Mouse (Mus musculus) right cerebral cortex, postnatal 10 days (tissue): ENCODE measurements at regions not wholly inside any gene's neighbourhood (a gene's known extent, or its start where the extent isn't known, plus 50 kb on each side); places are given as distances from the start of the nearest gene placed in this dataset.

Source experiments
- DNase-seq, 2 experiments: peaks; one replicate each; pipeline ENCODE4 v3.0.0; 2021; ENCODE audit warnings: low spot score in 2 of 2

GRCm38 (mm10) chr13:43852888-43853287, 68.3 kb downstream of the Cd83 start:
- no peak for DNase-seq

GRCm38 (mm10) chr13:43854973-43855372, 70.4 kb downstream of the Cd83 start:
- DNase-seq = no peak

- no peak for DNase-seq
These were observed 76.4 kb downstream of the Cd83 start for GRCm38 (mm10) chr13:43860932-43861331.

- no peak for DNase-seq
These were observed 76.8 kb downstream of the Cd83 start for GRCm38 (mm10) chr13:43861424-43861823.

GRCm38 (mm10) chr13:43862056-43862455, 77.5 kb downstream of the Cd83 start:
- no peak for DNase-seq

GRCm38 (mm10) chr13:43862586-43862985, 78.0 kb downstream of the Cd83 start:
- no peak for DNase-seq

- no peak for DNase-seq
These were observed 79.1 kb downstream of the Cd83 start for GRCm38 (mm10) chr13:43863581-43864100.

GRCm38 (mm10) chr13:43864153-43864861, 79.7 kb downstream of the Cd83 start:
- DNase-seq = peak; percentile 98

- peak; percentile 42 to 50 for DNase-seq
These were observed 80.5 kb downstream of the Cd83 start for GRCm38 (mm10) chr13:43865036-43865435.

- no peak for DNase-seq
These were observed 91.3 kb downstream of the Cd83 start for GRCm38 (mm10) chr13:43875895-43876294.

GRCm38 (mm10) chr13:43887284-43887683, 102.7 kb downstream of the Cd83 start:
- no peak for DNase-seq

GRCm38 (mm10) chr13:43891928-43892327, 107.4 kb downstream of the Cd83 start:
- no peak for DNase-seq

GRCm38 (mm10) chr13:43895990-43896389, 111.4 kb downstream of the Cd83 start:
- DNase-seq = peak; percentile 49 to 52

- DNase-seq = no peak
These were observed 112.5 kb downstream of the Cd83 start for GRCm38 (mm10) chr13:43897046-43897445.

- DNase-seq = no peak
These were observed 114.1 kb downstream of the Cd83 start for GRCm38 (mm10) chr13:43898555-43899258.

GRCm38 (mm10) chr13:43900115-43900514, 115.5 kb downstream of the Cd83 start:
- no peak for DNase-seq

- DNase-seq = no peak
These were observed 116.2 kb downstream of the Cd83 start for GRCm38 (mm10) chr13:43900758-43901157.

- peak; percentile 33 to 38 for DNase-seq
These were observed 118.8 kb downstream of the Cd83 start for GRCm38 (mm10) chr13:43903391-43903790.

GRCm38 (mm10) chr13:43904291-43904690, 119.7 kb downstream of the Cd83 start:
- no peak for DNase-seq

- no peak for DNase-seq
These were observed 121.7 kb downstream of the Cd83 start for GRCm38 (mm10) chr13:43906241-43906640.

- DNase-seq = no peak
These were observed 122.8 kb downstream of the Cd83 start for GRCm38 (mm10) chr13:43907425-43907824.

- DNase-seq = no peak
These were observed 123.6 kb downstream of the Cd83 start for GRCm38 (mm10) chr13:43908041-43908644.

GRCm38 (mm10) chr13:43909933-43910332, 125.4 kb downstream of the Cd83 start:
- DNase-seq = no peak
